Mouse (Mus musculus) MEL (cell line): ENCODE data around the gene Zdhhc14. TPM values are rescaled to one million over a fixed set of nuclear protein-coding genes. Genes with fewer than 3 reads are reported as not detected.

Source experiments
- DNase-seq: peaks from one replicate; pipeline ENCODE4 v3.0.0; 2011; ENCODE audit warnings: low read depth, low spot score
- H3K27ac ChIP-seq: 2 replicates; pipeline ENCODE4 v1.5.1; 2012; ENCODE audit warnings: low read depth, mild to moderate bottlenecking, control low read depth, low read length, moderate library complexity; ENCODE audit not compliant: control insufficient read depth
- H3K27me3 ChIP-seq, 2 experiments: fragments of 150-350 bp in 1 of 2; sonication (generic) in 1 of 2; 2 replicates each; pipeline ENCODE4 v1.6.1; 2012; ENCODE audit warnings: low read length in 2 of 2, mild to moderate bottlenecking in 2 of 2, improper control_type of control experiment in 1 of 2, moderate library complexity in 1 of 2; ENCODE audit not compliant: insufficient read depth in 2 of 2, control insufficient read depth in 1 of 2
- H3K36me3 ChIP-seq, 2 experiments: 2 replicates each; pipeline ENCODE4 v1.6.1; 2012 to 2014; ENCODE audit warnings: low read length in 2 of 2, improper control_type of control experiment in 1 of 2, inconsistent platforms in 1 of 2, mild to moderate bottlenecking in 1 of 2; ENCODE audit not compliant: insufficient read depth in 2 of 2, control insufficient read depth in 1 of 2
- H3K4me1 ChIP-seq, 2 experiments: fragments of 150-350 bp in 1 of 2; sonication (generic) in 1 of 2; 2 replicates each; pipeline ENCODE4 v1.6.1; 2012; ENCODE audit warnings: low read length in 2 of 2, improper control_type of control experiment in 1 of 2, mild to moderate bottlenecking in 1 of 2; ENCODE audit not compliant: insufficient read depth in 2 of 2, control insufficient read depth in 1 of 2
- H3K4me3 ChIP-seq, 2 experiments: fragments of 150-350 bp in 1 of 2; sonication (generic) in 1 of 2; 2 replicates each; pipeline ENCODE4 v1.5.1; 2012; ENCODE audit warnings: low read depth in 2 of 2, low read length in 2 of 2, mild to moderate bottlenecking in 2 of 2, moderate library complexity in 2 of 2, control low read depth in 1 of 2, improper control_type of control experiment in 1 of 2; ENCODE audit not compliant: control insufficient read depth in 1 of 2, insufficient read depth in 1 of 2
- H3K79me2 ChIP-seq: 2 replicates; pipeline ENCODE4 v1.6.1; 2012; ENCODE audit warnings: mild to moderate bottlenecking, low read length, moderate library complexity; ENCODE audit not compliant: control insufficient read depth, poor library complexity, insufficient read depth
- H3K9ac ChIP-seq: 2 replicates; pipeline ENCODE4 v1.6.1; 2012; ENCODE audit warnings: low read depth, mild to moderate bottlenecking, control low read depth, low read length, moderate library complexity; ENCODE audit not compliant: control insufficient read depth, poor library complexity, severe bottlenecking
- H3K9me3 ChIP-seq: fragments of 150-350 bp; sonication (generic); replicated peaks from 2 replicates; pipeline ENCODE4 v1.6.1; 2012; ENCODE audit warnings: mild to moderate bottlenecking, low read length, improper control_type of control experiment, moderate library complexity; ENCODE audit not compliant: insufficient read depth
- CHD1 ChIP-seq: IDR thresholded peaks from 2 replicates; pipeline ENCODE4 v1.6.1; 2012; ENCODE audit warnings: low read depth, mild to moderate bottlenecking, inconsistent platforms, low read length, improper control_type of control experiment
- CTCF ChIP-seq, 3 experiments: IDR thresholded peaks in 2 of 3; conservative IDR thresholded peaks in 1 of 3; 2 replicates each; pipeline ENCODE4 v1.5.1; 2011 to 2012; ENCODE audit warnings: low read length in 3 of 3, low read depth in 2 of 3, mild to moderate bottlenecking in 2 of 3, improper control_type of control experiment in 1 of 3, inconsistent platforms in 1 of 3, mixed read lengths in 1 of 3, moderate library complexity in 1 of 3; ENCODE audit not compliant: control insufficient read depth in 1 of 3, insufficient read depth in 1 of 3, poor library complexity in 1 of 3, severe bottlenecking in 1 of 3
- ELF1 ChIP-seq: IDR thresholded peaks from 2 replicates; pipeline ENCODE4 v1.6.1; 2014; ENCODE audit warnings: low read depth, mild to moderate bottlenecking, inconsistent platforms, low read length, improper control_type of control experiment, moderate library complexity
- EP300 ChIP-seq, 2 experiments: IDR thresholded peaks; 2 replicates each; pipeline ENCODE4 v1.6.1; 2011; ENCODE audit warnings: improper control_type of control experiment in 2 of 2, low read length in 2 of 2, low read depth in 1 of 2, mild to moderate bottlenecking in 1 of 2
- ETS1 ChIP-seq: IDR thresholded peaks from 2 replicates; pipeline ENCODE4 v1.6.1; 2012; ENCODE audit warnings: low read depth, mild to moderate bottlenecking, inconsistent platforms, low read length, improper control_type of control experiment, moderate library complexity
- GABPA ChIP-seq: IDR thresholded peaks from 2 replicates; pipeline ENCODE4 v1.6.1; 2012; ENCODE audit warnings: low read depth, mild to moderate bottlenecking, inconsistent platforms, low read length, improper control_type of control experiment, moderate library complexity
- GATA1 ChIP-seq: IDR thresholded peaks from 2 replicates; pipeline ENCODE4 v1.6.1; 2011; ENCODE audit warnings: low read depth, low read length, improper control_type of control experiment
- JUND ChIP-seq: IDR thresholded peaks from 2 replicates; pipeline ENCODE4 v1.6.1; 2011; ENCODE audit warnings: low read depth, mild to moderate bottlenecking, improper control_type of control experiment, low read length
- MAFK ChIP-seq: IDR thresholded peaks from 2 replicates; pipeline ENCODE4 v1.6.1; 2011; ENCODE audit warnings: low read depth, mild to moderate bottlenecking, low read length, improper control_type of control experiment, borderline replicate concordance
- MAX ChIP-seq: IDR thresholded peaks from 2 replicates; pipeline ENCODE4 v1.6.1; 2011; ENCODE audit warnings: low read length, improper control_type of control experiment
- MAZ ChIP-seq: IDR thresholded peaks from 2 replicates; pipeline ENCODE4 v1.6.1; 2012; ENCODE audit warnings: low read depth, mild to moderate bottlenecking, inconsistent platforms, low read length, improper control_type of control experiment
- MEF2A ChIP-seq: IDR thresholded peaks from 2 replicates; pipeline ENCODE4 v1.6.1; 2014; ENCODE audit warnings: low read depth, mild to moderate bottlenecking, inconsistent platforms, low read length, improper control_type of control experiment; ENCODE audit not compliant: poor library complexity, insufficient replicate concordance, severe bottlenecking; ENCODE audit errors: extremely low read depth
- NELFE ChIP-seq: IDR thresholded peaks from 2 replicates; pipeline ENCODE4 v1.6.1; 2011; ENCODE audit warnings: low read depth, low read length, improper control_type of control experiment
- POLR2A ChIP-seq, 2 experiments: IDR thresholded peaks; 2 replicates each; pipeline ENCODE4 v1.6.1; 2011 to 2012; ENCODE audit warnings: low read length in 2 of 2, mild to moderate bottlenecking in 2 of 2, control low read depth in 1 of 2, improper control_type of control experiment in 1 of 2, low read depth in 1 of 2, moderate library complexity in 1 of 2; ENCODE audit not compliant: control insufficient read depth in 1 of 2, insufficient read depth in 1 of 2, poor library complexity in 1 of 2
- POLR2AphosphoS5 ChIP-seq: IDR thresholded peaks from 2 replicates; pipeline ENCODE4 v1.6.1; 2012; ENCODE audit warnings: low read depth, borderline replicate concordance, mild to moderate bottlenecking, inconsistent platforms, low read length, moderate library complexity, mixed read lengths
- RCOR1 ChIP-seq: IDR thresholded peaks from 2 replicates; pipeline ENCODE4 v1.6.1; 2012; ENCODE audit warnings: low read depth, mild to moderate bottlenecking, inconsistent platforms, low read length, improper control_type of control experiment
- TBP ChIP-seq: IDR thresholded peaks from 2 replicates; pipeline ENCODE4 v1.8.0; 2011; ENCODE audit warnings: low read depth, low read length, improper control_type of control experiment
- TCF12 ChIP-seq: IDR thresholded peaks from 2 replicates; pipeline ENCODE4 v1.6.1; 2014; ENCODE audit warnings: low read depth, mild to moderate bottlenecking, inconsistent platforms, low read length, improper control_type of control experiment, moderate library complexity
- USF2 ChIP-seq, 2 experiments: IDR thresholded peaks; 2 replicates each; pipeline ENCODE4 v1.6.1; 2011 to 2012; ENCODE audit warnings: improper control_type of control experiment in 2 of 2, low read length in 2 of 2, borderline replicate concordance in 1 of 2, inconsistent platforms in 1 of 2, low read depth in 1 of 2, mild to moderate bottlenecking in 1 of 2; ENCODE audit not compliant: insufficient read depth in 1 of 2
- ZKSCAN1 ChIP-seq: IDR thresholded peaks from 2 replicates; pipeline ENCODE4 v1.6.1; 2012; ENCODE audit warnings: low read depth, mild to moderate bottlenecking, inconsistent platforms, low read length, improper control_type of control experiment, moderate library complexity
- ZMIZ1 ChIP-seq: IDR thresholded peaks from 2 replicates; pipeline ENCODE4 v1.6.1; 2012; ENCODE audit warnings: low read depth, mild to moderate bottlenecking, inconsistent platforms, low read length, improper control_type of control experiment, moderate library complexity
- ZNF384 ChIP-seq: IDR thresholded peaks from 2 replicates; pipeline ENCODE4 v1.6.1; 2012; ENCODE audit warnings: low read depth, mild to moderate bottlenecking, inconsistent platforms, low read length, improper control_type of control experiment
- polyA plus RNA-seq, 2 experiments: library from polyadenylated mRNA; stranded (reverse) in 1 of 2; unstranded in 1 of 2; fragments of >175 nt in 1 of 2; fragments of >200 nt in 1 of 2; gene quantifications; 2 replicates each; pipeline versions ENCODE4 v1.2.1 to v1.2.4; 2012; ENCODE audit warnings: low replicate concordance in 2 of 2, low read depth in 1 of 2; ENCODE audit not compliant: insufficient read length in 2 of 2, insufficient read depth in 1 of 2, missing spikeins in 1 of 2
- total RNA-seq: library from RNA; depleted of rRNA; stranded (reverse); fragments of 300-350 nt; gene quantifications from 2 replicates; pipeline ENCODE4 v1.2.3, GENCODE M21; 2012

The Zdhhc14 gene
- total and polyA plus RNA-seq, 3 experiments, result 3.4 to 4.9 TPM; not detected in 1

DNA sequence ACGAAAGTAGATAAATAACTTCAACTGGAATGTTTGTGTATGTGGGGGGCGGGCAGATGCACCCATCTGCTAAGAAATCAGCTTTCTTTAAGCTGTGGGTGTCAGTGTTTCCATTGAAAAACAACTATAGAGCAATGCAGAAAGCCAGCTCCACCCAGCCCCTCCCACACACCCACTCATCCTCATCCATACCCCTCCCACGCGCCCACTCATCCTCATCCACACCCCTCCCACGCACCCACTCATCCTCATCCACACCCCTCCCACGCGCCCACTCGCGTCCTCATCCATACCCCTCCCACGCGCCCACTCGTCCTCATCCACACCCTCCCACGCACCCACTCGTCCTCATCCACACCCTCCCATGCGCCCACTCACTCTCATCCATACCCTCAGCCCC lies 264.5 kb downstream of the Zdhhc14 start:
- no peaks in the 10 kb centered on the region for H3K36me3 ChIP-seq
- H3K79me2 ChIP-seq, result no peaks in the 10 kb centered on the region
- no peaks in the 10 kb centered on the region for H3K27me3 ChIP-seq
- H3K4me3 ChIP-seq, result no peak overlapping the region
- no peaks in the 10 kb centered on the region for H3K9me3 ChIP-seq
- H3K27ac ChIP-seq, result no peak overlapping the region
- TF ChIP-seq GATA1 (no peak), JUND (no peak), ZNF384 (no peak), MAFK (no peak), NELFE (no peak), POLR2AphosphoS5 (no peak), EP300 (IDR thresholded peaks at IDR 0.05; ENCODE audit: low read depth in 1 of 2, low read length in 2 of 2) (no peak)
- no peak for DNase-seq
- no peak overlapping the region for H3K9ac ChIP-seq
- H3K4me1 ChIP-seq, result no peaks in the 10 kb centered on the region

DNA sequence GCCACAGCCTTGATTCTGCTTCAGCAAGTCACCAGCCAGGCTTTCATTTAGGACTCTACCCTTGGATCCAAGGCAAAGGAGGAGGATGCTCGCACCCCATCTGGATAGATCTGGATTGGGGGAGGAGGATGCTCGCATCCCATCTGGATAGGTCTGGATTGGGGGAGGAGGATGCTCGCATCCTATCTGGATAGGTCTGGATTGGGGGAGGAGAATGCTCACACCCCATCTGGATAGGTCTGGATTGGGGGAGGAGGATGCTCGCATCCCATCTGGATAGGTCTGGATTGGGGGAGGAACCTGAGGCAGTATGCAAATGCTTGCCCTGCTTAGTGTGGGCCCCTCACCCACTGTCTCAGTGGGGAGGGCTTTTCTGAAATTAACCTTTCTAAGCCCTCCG lies 271.4 kb downstream of the Zdhhc14 start:
- no peaks in the 10 kb centered on the region for H3K36me3 ChIP-seq
- H3K27ac ChIP-seq, result no peak overlapping the region
- no peaks in the 10 kb centered on the region for H3K9me3 ChIP-seq
- no peak for DNase-seq
- H3K9ac ChIP-seq, result no peak overlapping the region
- no peaks in the 10 kb centered on the region for H3K27me3 ChIP-seq
- TF ChIP-seq MAX (no peak), CTCF (IDR thresholded peaks at IDR 0.05 in 2 of 3, conservative IDR thresholded peaks at IDR 0.05 in 1 of 3; ENCODE audit: control insufficient read depth in 1 of 3, insufficient read depth in 1 of 3, low read depth in 2 of 3, low read length in 3 of 3, poor library complexity in 1 of 3, severe bottlenecking in 1 of 3) (no peak), ZNF384 (no peak), GABPA (no peak)
- H3K79me2 ChIP-seq, result no peaks in the 10 kb centered on the region
- no peak overlapping the region for H3K4me3 ChIP-seq
- no peaks in the 10 kb centered on the region for H3K4me1 ChIP-seq

DNA sequence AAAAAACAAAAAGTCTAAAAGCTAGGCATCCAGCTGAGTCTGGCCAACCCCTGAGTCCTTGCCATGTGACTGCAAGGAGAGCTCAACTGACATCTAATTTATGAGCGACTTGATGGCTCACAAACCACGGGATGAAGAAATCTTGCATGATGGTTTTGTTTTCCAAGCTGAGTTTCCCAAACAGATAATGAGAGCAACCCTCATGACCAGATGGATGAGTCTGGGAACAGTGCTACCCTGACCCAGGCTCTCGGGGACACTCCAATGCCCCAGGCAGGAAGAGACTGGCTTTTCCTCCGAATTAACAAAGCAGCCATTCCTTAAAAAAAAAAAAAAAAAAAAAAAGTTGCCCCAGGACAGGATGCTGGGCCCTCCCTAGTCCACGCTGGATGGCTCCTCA lies 271.9 kb downstream of the Zdhhc14 start:
- Histone ChIP-seq H3K79me2 (no peaks in the 10 kb centered on the region), H3K36me3 (no peaks in the 10 kb centered on the region), H3K27ac (no peak overlapping the region), H3K4me3 (no peak overlapping the region), H3K9ac (no peak overlapping the region), H3K4me1 (no peaks in the 10 kb centered on the region), H3K27me3 (no peaks in the 10 kb centered on the region), H3K9me3 (no peaks in the 10 kb centered on the region)
- no peak for DNase-seq
- TF ChIP-seq POLR2A (IDR thresholded peaks at IDR 0.05; ENCODE audit: control insufficient read depth in 1 of 2, insufficient read depth in 1 of 2, low read depth in 1 of 2, low read length in 2 of 2, poor library complexity in 1 of 2), result no peak
- TF ChIP-seq USF2 (IDR thresholded peaks at IDR 0.05; ENCODE audit: borderline replicate concordance in 1 of 2, insufficient read depth in 1 of 2, low read depth in 1 of 2, low read length in 2 of 2), result no peak
- TF ChIP-seq MAZ, result no peak
- TF ChIP-seq NELFE, result no peak
- TF ChIP-seq CTCF (IDR thresholded peaks at IDR 0.05 in 2 of 3, conservative IDR thresholded peaks at IDR 0.05 in 1 of 3; ENCODE audit: control insufficient read depth in 1 of 3, insufficient read depth in 1 of 3, low read depth in 2 of 3, low read length in 3 of 3, poor library complexity in 1 of 3, severe bottlenecking in 1 of 3), result no peak
- TF ChIP-seq ZKSCAN1, result no peak
- TF ChIP-seq ELF1, result no peak
- TF ChIP-seq CHD1, result no peak
- no peak for TF ChIP-seq RCOR1
- no peak for TF ChIP-seq TBP
- no peak for TF ChIP-seq ZMIZ1
- no peak for TF ChIP-seq ETS1
- TF ChIP-seq TCF12, result no peak
- TF ChIP-seq MEF2A, result no peak
- TF ChIP-seq POLR2AphosphoS5, result no peak
